Mouse (Mus musculus) embryonic facial prominence, embryonic 11.5 days (tissue): ENCODE data around the gene Fam222b. TPM values are rescaled to one million over a fixed set of nuclear protein-coding genes. Genes with fewer than 3 reads are reported as not detected.
"Not testable (repeated sequence)": the region's sequence is repeated elsewhere in the genome, so short reads cannot be mapped to it uniquely, and the experiment has no call there.

Experiments
- ATAC-seq: fragments of 200-750 bp; cut with Nextera tagmentation; replicated peaks from 2 replicates; pipeline ENCODE4 v1.8.0; 2017; ENCODE audit warnings: low read depth; ENCODE audit not compliant: insufficient number of reproducible peaks, low FRiP score, low TSS enrichment
- DNase-seq: peaks from one replicate; pipeline ENCODE4 v3.0.0-alpha.2; 2015; ENCODE audit warnings: low spot score
- H3K27ac ChIP-seq: fragments of 300-500 bp; sonication (generic); replicated peaks from 2 replicates; pipeline ENCODE4 v1.5.1; 2014; ENCODE audit warnings: mild to moderate bottlenecking, low read depth, low read length, control low read depth
- H3K27me3 ChIP-seq: fragments of 300-500 bp; sonication (generic); 2 replicates; pipeline ENCODE4 v1.6.1; 2014; ENCODE audit warnings: mild to moderate bottlenecking, low read length, moderate library complexity, mixed read lengths; ENCODE audit not compliant: control insufficient read depth, insufficient read depth
- H3K36me3 ChIP-seq: fragments of 300-500 bp; sonication (generic); replicated peaks from 2 replicates; pipeline ENCODE4 v1.6.1; 2014; ENCODE audit warnings: low read depth, mild to moderate bottlenecking, low read length, moderate library complexity, mixed read lengths; ENCODE audit not compliant: control insufficient read depth, insufficient read depth
- H3K4me1 ChIP-seq: fragments of 300-500 bp; sonication (generic); 2 replicates; pipeline ENCODE4 v1.6.1; 2014; ENCODE audit warnings: low read length, mixed read lengths; ENCODE audit not compliant: control insufficient read depth, insufficient read depth
- H3K4me2 ChIP-seq: fragments of 300-500 bp; sonication (generic); 2 replicates; pipeline ENCODE4 v1.6.1; 2014; ENCODE audit warnings: low read depth, mild to moderate bottlenecking, control low read depth, low read length, moderate library complexity
- H3K4me3 ChIP-seq: fragments of 300-500 bp; sonication (generic); 2 replicates; pipeline ENCODE4 v1.5.1; 2014; ENCODE audit warnings: low read depth, low read length, control low read depth
- H3K9ac ChIP-seq: fragments of 300-500 bp; sonication (generic); replicated peaks from 2 replicates; pipeline ENCODE4 v1.6.1; 2014; ENCODE audit warnings: mild to moderate bottlenecking, control low read depth, low read length
- H3K9me3 ChIP-seq: fragments of 300-500 bp; sonication (generic); replicated peaks from 2 replicates; pipeline ENCODE4 v1.6.1; 2016; ENCODE audit warnings: mild to moderate bottlenecking, low read length, inconsistent platforms, mixed read lengths; ENCODE audit not compliant: control insufficient read depth
- WGBS: fragments of 180-500 bp; shearing (Covaris S2); extraction: QIAGEN DNeasy Blood & Tissue Kit; methylation state at CpG from one replicate; pipeline ENCODE4 v1.1.7; 2014; 5-methylcytosine and 5-hydroxymethylcytosine counted together
- polyA plus RNA-seq: library from polyadenylated mRNA; unstranded; fragments of >200 nt; fragmentation: Nextera tagmentation; extraction: Ambion mirVana; gene quantifications from 2 replicates; pipeline ENCODE4 v1.2.1, GENCODE M21; 2014

Gene Fam222b
- 19.0 and 22.8 TPM in 2 replicates for polyA plus RNA-seq

DNA sequence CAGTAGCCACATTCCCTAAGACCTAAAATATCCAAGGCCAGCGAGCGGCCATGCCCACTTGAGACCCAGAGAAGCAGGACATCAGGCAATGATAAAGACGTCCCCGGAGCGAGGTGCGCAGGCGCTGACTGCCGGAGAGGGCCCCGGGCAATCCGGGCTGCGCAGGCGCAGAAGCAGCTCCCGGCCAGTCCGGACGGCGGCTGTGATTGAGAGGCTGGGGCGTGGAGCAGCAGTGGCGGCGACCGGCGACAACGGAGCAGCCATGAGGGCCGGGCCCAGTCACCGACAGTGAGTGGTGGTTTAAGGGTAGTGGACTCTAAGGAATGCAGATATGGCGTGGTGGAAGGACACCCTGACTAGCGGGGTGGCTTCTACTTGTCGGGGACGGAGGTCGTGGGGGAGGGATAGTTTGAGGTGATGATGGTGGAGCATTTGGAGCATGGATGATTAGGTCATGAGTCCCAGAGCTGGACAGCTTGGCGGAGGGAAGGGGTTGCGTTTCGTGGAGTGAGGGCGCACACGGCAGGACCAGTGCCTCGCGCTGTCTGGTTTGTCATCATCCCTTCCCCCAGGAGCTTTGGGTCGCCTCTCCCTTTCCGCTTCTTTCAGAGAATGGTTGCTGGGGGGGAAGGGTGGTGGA, at the start of gene Fam222b:
Gene Fam222b (plus strand): TSS at position 157 of the 640 bp plus-strand sequence.
- no peaks in the 10 kb centered on the region for H3K27me3 ChIP-seq
- under 1% methylated on average over 38 of the region's 38 CpGs for WGBS
- H3K4me3 ChIP-seq: peak within 1 kb of the TSS; percentile 82
- no peaks in the 10 kb centered on the region for H3K9me3 ChIP-seq
- H3K4me1 ChIP-seq: peaks cover 3% of the 10 kb centered on the region; the same call in 1 of the 2 replicates
- H3K9ac ChIP-seq: peak within 1 kb of the TSS; percentile 81
- H3K4me2 ChIP-seq: peak within 1 kb of the TSS; percentile 75
- 0 out of 2 replicates have a peak within 1 kb of the TSS, but pooled peaks have one; percentile 35 for H3K27ac ChIP-seq
- ATAC-seq (peak; percentile 92), DNase-seq (peak; percentile 92)
- H3K36me3 ChIP-seq: no peaks in the 10 kb centered on the region

DNA sequence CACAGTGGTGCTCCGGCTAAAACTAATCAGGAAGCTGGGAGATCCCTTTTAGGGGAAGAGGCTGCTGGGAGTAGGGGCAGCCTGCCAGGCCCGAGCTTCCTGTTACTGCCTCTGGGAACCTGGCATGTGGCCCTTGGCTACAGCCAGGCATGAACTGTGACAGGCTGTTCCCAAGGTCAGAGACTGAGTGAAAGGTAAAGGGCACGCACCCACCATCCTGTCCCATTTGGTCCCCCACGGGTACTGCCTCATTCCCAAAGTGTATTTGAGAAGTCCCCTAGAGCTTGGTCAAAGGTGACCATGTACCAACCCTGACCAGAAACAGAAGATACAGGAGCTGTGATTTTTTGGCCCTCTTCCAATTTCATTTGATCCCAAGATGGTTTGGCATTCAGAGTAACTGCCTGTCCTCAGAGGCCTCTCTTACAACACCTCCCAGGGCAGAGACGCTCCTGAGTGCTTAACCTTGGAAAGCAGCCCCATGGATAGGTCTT, 49.7 kb upstream of the Fam222b start:
- H3K36me3 ChIP-seq: no peaks in the 10 kb centered on the region
- H3K9me3 ChIP-seq: no peaks in the 10 kb centered on the region
- H3K4me2 ChIP-seq: no peak overlapping the region
- 76% methylated on average over 5 of the region's 5 CpGs for WGBS
- H3K9ac ChIP-seq: no peak overlapping the region
- DNase-seq (no peak), ATAC-seq (no peak)
- H3K27ac ChIP-seq: no peak overlapping the region
- no peak overlapping the region for H3K4me3 ChIP-seq
- H3K4me1 ChIP-seq: no peaks in the 10 kb centered on the region
- H3K27me3 ChIP-seq: no peaks in the 10 kb centered on the region

- WGBS: 100% methylated on average over 2 of the region's 4 CpGs
- H3K4me2 ChIP-seq, H3K9ac ChIP-seq, H3K27ac ChIP-seq, H3K4me1 ChIP-seq, H3K4me3 ChIP-seq, H3K36me3 ChIP-seq, H3K27me3 ChIP-seq, ATAC-seq, H3K9me3 ChIP-seq, DNase-seq: not testable (repeated sequence)
Observed at GRCm38 (mm10) chr11:78048637-78049036, 45.8 kb upstream of the Fam222b start.

GRCm38 (mm10) chr11:78053078-78053477, 41.4 kb upstream of the Fam222b start:
- Histone ChIP-seq H3K9me3 (no peaks in the 10 kb centered on the region), H3K4me1 (no peaks in the 10 kb centered on the region), H3K9ac (no peak overlapping the region), H3K4me3 (no peak overlapping the region), H3K4me2 (no peak overlapping the region), H3K27me3 (no peaks in the 10 kb centered on the region), H3K27ac (no peak overlapping the region), H3K36me3 (0 out of 2 replicates have a peak, but pooled peaks cover 2% of the 10 kb centered on the region)
- DNase-seq (no peak), ATAC-seq (no peak)
- 90% methylated on average over 8 of the region's 8 CpGs for WGBS

- 81% methylated on average over 8 of the region's 8 CpGs for WGBS
- DNase-seq (no peak), ATAC-seq (no peak)
- Histone ChIP-seq H3K9me3 (no peaks in the 10 kb centered on the region), H3K27ac (no peak overlapping the region), H3K36me3 (0 out of 2 replicates have a peak, but pooled peaks cover 2% of the 10 kb centered on the region), H3K4me1 (no peaks in the 10 kb centered on the region), H3K27me3 (no peaks in the 10 kb centered on the region), H3K4me3 (no peak overlapping the region), H3K9ac (no peak overlapping the region), H3K4me2 (no peak overlapping the region)
Observed at GRCm38 (mm10) chr11:78056946-78057345, 37.5 kb upstream of the Fam222b start.

GRCm38 (mm10) chr11:78059833-78060757, 34.4 kb upstream of the Fam222b start:
- Histone ChIP-seq H3K4me2 (no peak overlapping the region), H3K9ac (no peak overlapping the region), H3K36me3 (no peaks in the 10 kb centered on the region), H3K9me3 (no peaks in the 10 kb centered on the region), H3K4me1 (no peaks in the 10 kb centered on the region), H3K27me3 (no peaks in the 10 kb centered on the region), H3K4me3 (no peak overlapping the region), H3K27ac (no peak overlapping the region)
- ATAC-seq: peak; percentile 77; the same call in 1 of the 2 replicates
- peak; percentile 59 for DNase-seq
- WGBS: 63% methylated on average over 9 of the region's 9 CpGs

DNA sequence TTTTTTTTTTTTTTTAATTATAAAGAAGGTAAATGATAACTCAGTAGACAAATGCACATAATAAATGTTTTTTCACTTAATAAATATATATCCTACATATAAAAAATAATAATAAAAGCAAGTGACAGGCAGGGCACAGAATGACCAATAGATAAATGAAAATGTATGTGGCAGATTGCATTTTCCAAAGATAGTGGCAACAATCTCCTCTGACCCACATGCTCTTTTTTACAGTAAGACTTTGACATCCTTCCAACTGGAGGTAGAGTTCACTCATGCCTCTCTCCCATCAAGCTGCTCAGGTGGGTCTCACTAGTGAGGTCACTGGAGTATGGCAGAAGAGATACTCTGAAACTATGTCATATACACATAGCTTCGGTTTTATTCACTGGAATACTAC, 31.9 kb upstream of the Fam222b start:
- Histone ChIP-seq H3K4me1 (no peaks in the 10 kb centered on the region), H3K9me3 (no peaks in the 10 kb centered on the region), H3K27ac (no peak overlapping the region), H3K9ac (no peak overlapping the region), H3K4me3 (no peak overlapping the region), H3K4me2 (no peak overlapping the region), H3K36me3 (no peaks in the 10 kb centered on the region), H3K27me3 (no peaks in the 10 kb centered on the region)
- WGBS: 81% methylated on average over 1 of the region's 1 CpGs
- ATAC-seq: no peak
- DNase-seq: no peak
